Mouse (Mus musculus): ENCODE results near the gene Fam161a. TPM values are rescaled to one million over a fixed set of nuclear protein-coding genes. Genes with fewer than 3 reads are reported as not detected.

Gene Fam161a
- polyA plus RNA-seq (2015; fragmentation: Nextera tagmentation; extraction: Ambion mirVana) = 3.6 and 3.7 TPM in 2 replicates

DNA sequence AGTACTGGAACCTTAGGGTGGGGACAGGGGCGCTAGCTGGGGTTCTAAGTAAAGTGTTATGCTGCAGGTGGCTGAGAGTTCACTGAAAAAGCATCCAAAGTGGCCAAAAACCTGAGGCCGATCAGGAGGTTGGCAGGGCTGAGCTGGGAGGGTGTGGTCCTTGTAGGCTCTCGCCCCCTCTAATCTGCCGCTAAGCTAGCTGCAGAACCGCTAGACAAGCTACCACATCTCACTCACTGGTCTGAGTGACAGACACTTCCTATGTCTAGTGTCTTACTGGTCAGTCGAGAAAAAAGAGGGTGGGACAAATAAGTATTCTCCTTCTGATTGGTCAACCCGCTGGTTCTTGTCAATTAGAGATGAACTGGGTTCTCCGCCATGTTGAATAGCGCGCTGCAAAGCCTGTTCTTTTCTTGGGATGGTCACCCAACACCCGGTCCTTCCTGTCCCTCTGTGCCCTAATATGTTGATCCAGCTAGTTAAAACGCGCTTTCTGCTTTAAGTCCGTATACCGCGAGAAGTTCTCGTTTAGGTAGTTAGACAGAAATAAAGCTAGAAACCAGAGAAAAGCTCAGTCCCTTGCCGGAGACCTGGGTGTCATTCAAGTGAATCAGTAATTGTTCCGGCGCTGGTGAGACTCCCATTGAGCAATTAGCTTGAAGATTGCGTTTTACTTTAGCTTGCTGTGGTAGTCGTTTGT lies at the start of gene Fam161a:
Gene Fam161a, plus strand, starts transcription at position 51 of the 700 bp plus-strand sequence.
- WGBS = under 1% methylated on average over 22 of the region's 22 CpGs
- Histone ChIP-seq H3K4me3 (peak within 1 kb of the TSS; percentile 59), H3K9me3 (no peaks in the 10 kb centered on the region), H3K4me1 (no peaks in the 10 kb centered on the region), H3K27ac (peak within 1 kb of the TSS; percentile 86), H3K9ac (peak within 1 kb of the TSS; percentile 81), H3K4me2 (peak within 1 kb of the TSS; percentile 76), H3K27me3 (no peaks in the 10 kb centered on the region), H3K36me3 (peaks cover 19% of the 10 kb centered on the region)
- peak; percentile 86 for ATAC-seq (ENCODE audit: insufficient number of reproducible peaks, insufficient read depth, low FRiP score, low TSS enrichment, low read depth)

DNA sequence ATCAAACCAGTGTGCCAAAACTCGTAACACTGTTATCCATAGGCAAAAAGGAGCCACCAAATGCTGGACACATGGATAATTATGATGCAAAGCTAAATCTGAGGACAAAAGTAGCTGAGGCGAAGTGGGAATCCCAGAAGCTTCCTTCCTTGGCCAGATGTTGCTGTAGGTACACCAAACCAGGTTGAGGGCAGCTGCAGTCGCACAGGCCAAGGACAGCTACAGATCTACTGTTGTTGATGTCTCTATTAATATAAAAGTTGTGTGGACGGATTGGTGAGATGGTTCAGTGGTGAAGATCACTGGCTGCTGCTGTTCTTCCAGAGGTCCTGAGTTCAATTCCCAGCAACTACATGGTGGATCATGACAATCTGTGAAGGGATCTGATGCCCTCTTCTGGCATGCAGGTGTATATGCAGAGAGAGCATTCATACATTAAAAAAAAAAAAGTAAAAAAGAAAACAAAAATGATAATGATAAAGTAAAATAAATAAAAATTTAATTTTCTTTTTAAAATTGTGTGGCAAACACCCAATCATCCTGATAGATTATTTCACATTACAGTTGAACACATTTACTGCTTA lies 49.4 kb upstream of the Fam161a start:
- ATAC-seq (ENCODE audit: insufficient number of reproducible peaks, insufficient read depth, low FRiP score, low TSS enrichment, low read depth) = no peak
- no peaks in the 10 kb centered on the region for H3K27me3 ChIP-seq
- H3K4me3 ChIP-seq = no peak overlapping the region
- no peaks in the 10 kb centered on the region for H3K9me3 ChIP-seq
- no peak overlapping the region for H3K27ac ChIP-seq
- H3K4me2 ChIP-seq = no peak overlapping the region
- H3K9ac ChIP-seq = no peak overlapping the region
- WGBS = 91% methylated on average over 4 of the region's 4 CpGs
- no peaks in the 10 kb centered on the region for H3K4me1 ChIP-seq
- peaks cover 13% of the 10 kb centered on the region for H3K36me3 ChIP-seq

DNA sequence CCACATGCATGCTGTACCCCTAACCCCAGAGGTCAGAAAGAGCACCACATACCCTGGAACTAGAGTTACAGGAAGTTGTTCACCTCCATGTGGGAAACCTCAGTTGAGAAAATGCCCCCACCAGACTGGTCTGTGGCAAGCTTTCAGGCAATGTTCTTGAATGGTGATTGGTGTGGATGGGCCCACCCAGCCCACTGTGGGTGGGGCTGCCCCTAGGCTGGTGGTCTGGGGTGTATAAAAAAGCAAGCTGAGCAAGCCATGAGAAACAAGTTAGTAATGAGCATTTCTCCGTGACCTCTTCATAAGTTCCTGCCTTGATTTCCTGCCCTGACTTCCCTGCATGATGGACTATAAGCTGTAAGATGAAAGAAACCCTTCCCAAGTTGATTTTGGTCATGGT lies 45.2 kb upstream of the Fam161a start:
- Histone ChIP-seq H3K36me3 (peaks cover 6% of the 10 kb centered on the region), H3K9ac (no peak overlapping the region), H3K4me2 (no peak overlapping the region), H3K4me3 (no peak overlapping the region), H3K27me3 (no peaks in the 10 kb centered on the region), H3K27ac (no peak overlapping the region), H3K4me1 (peaks cover 7% of the 10 kb centered on the region), H3K9me3 (peaks cover 5% of the 10 kb centered on the region; the same call in 1 of the 2 replicates)
- WGBS = 75% methylated on average over 1 of the region's 1 CpGs
- ATAC-seq (ENCODE audit: insufficient number of reproducible peaks, insufficient read depth, low FRiP score, low TSS enrichment, low read depth) = no peak

DNA sequence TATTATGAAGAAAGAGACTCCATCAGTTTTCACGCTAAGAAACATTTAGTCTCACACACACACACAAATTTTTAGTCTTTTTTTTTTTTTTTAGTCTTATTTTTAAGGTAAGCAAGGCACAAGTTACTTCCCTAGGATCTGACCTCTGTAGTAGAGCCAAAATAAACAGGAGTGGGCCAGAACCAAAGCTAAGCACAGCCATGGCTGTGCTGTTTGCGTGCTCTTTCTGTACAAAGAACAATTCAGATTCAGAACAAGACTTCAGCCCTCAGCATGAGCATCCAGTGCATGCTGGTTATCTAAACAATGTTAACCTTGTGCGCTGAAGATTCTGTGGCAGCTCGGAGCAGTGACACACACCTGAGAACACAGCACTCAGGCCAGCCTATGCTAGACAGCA lies 42.9 kb upstream of the Fam161a start:
- 72% methylated on average over 4 of the region's 4 CpGs for WGBS
- no peak for ATAC-seq (ENCODE audit: insufficient number of reproducible peaks, insufficient read depth, low FRiP score, low TSS enrichment, low read depth)

DNA sequence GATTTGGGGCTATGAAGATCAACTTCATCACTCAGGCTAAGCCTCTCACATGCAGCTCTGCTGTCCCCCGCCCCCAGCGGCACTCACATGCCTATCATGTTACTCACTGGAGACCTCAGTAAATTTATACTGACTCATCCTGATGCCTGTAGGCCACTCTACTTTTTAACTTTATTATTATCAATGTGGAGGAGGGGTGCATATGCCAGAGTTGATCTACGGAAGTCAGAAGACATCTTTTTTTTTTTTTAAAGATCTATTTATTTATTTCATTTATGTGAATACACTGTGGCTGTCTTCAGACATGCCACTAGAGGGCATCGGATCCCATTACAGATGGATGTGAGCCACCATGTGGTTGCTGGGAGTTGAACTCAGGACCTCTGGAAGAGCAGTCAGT lies 41.8 kb upstream of the Fam161a start:
- H3K9ac ChIP-seq = no peak overlapping the region
- no peak overlapping the region for H3K4me3 ChIP-seq
- H3K9me3 ChIP-seq = peaks cover 10% of the 10 kb centered on the region; the same call in 1 of the 2 replicates
- peaks cover 15% of the 10 kb centered on the region for H3K36me3 ChIP-seq
- H3K4me1 ChIP-seq = peaks cover 7% of the 10 kb centered on the region
- H3K4me2 ChIP-seq = no peak overlapping the region
- no peaks in the 10 kb centered on the region for H3K27me3 ChIP-seq
- WGBS = 57% methylated on average over 4 of the region's 4 CpGs
- no peak overlapping the region for H3K27ac ChIP-seq
- no peak for ATAC-seq (ENCODE audit: insufficient number of reproducible peaks, insufficient read depth, low FRiP score, low TSS enrichment, low read depth)

More for the DNA sequence above, 42.9 kb upstream of the Fam161a start:
- Histone ChIP-seq H3K27me3 (no peaks in the 10 kb centered on the region), H3K9me3 (peaks cover 10% of the 10 kb centered on the region; the same call in 1 of the 2 replicates), H3K9ac (no peak overlapping the region), H3K4me3 (no peak overlapping the region), H3K27ac (no peak overlapping the region), H3K36me3 (peaks cover 14% of the 10 kb centered on the region), H3K4me1 (peaks cover 7% of the 10 kb centered on the region), H3K4me2 (no peak overlapping the region)

DNA sequence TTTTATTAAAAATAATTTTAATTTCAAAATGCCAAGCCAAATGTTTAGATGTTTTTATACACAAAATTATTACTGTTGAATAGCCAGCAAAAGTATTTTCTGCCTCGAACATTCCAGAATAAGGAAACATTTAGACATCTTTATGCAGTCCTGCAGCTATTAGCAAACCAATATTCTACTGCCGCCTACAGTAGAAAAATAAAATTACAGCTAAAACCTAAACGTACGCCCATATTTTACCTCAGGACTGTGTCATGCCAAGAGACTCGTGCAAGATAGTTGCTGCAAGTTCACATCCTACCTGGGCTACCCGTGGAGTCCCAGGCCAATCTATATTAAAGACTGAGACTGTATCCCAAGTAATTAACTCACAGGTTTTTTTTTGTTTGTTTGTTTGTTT lies 37.8 kb upstream of the Fam161a start:
- Histone ChIP-seq H3K9me3 (peaks cover 42% of the 10 kb centered on the region), H3K4me2 (no peak overlapping the region), H3K4me3 (no peak overlapping the region), H3K27me3 (no peaks in the 10 kb centered on the region), H3K4me1 (peaks cover 6% of the 10 kb centered on the region; the same call in 1 of the 2 replicates), H3K36me3 (peaks cover 46% of the 10 kb centered on the region), H3K9ac (no peak overlapping the region), H3K27ac (no peak overlapping the region)
- 53% methylated on average over 6 of the region's 6 CpGs for WGBS
- no peak for ATAC-seq (ENCODE audit: insufficient number of reproducible peaks, insufficient read depth, low FRiP score, low TSS enrichment, low read depth)

DNA sequence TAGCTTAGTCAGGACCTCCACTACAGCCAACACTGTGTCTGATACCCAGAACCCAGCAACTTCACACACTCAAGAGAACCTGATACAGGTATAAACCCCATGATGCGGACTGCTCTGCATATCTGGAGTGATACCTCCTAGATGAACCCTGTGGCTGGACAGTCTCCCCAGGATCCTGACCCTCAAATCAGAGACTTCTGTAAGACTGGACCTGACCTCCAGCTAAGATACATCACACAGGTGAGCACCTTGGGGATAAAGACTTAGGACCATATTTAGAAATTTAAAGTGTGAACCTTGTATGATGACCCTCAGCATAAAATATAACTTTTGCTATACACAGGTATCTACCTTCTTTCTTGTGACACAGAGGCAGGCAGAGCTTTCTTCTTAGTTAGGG lies 36.8 kb upstream of the Fam161a start:
- WGBS = 96% methylated on average over 1 of the region's 1 CpGs
- H3K4me3 ChIP-seq = no peak overlapping the region

DNA sequence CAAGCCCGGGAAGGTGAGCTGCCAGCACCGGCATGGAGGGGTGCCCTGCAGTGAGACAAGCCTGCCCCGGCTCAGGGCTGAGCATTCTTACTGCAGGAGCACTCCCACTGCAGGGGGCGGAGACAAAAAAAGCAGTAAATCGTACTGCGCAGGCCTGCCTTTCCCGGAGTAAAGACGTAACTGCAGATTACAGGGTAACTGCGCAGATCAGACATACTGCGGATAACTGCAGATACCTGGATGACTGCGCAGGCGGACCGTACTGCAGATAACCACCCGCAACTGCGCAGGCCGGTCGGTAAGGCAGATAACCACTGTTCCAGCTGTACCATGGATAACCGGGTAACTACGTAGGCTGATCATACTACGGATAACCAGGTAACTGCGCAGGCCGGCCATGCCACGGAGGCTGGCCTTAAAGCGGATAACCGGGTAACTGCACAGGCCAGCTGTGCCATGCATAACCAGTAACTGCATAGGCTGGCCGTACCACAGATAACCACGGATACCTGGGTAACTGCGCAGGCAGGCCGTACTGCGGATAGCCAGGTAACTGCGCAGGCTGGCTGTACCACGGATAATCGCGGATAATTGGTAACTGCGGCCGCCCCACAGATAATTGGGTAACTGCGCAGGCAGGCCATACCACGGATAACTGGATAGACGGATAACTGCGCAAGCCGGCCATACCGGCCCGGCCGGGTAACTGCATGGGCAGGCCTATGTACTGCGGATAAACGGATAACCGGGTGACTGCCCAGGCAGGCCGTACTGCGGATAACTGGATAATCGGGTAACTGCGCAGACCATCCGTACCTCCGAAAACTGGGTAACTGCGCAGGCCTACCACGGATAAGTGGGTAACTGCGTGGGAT lies 35.3 kb upstream of the Fam161a start, which contains the start of gene Zrsr1:
Gene Zrsr1, plus strand, starts transcription at position 171 of the 875 bp plus-strand sequence.
- Histone ChIP-seq H3K36me3 (peaks cover 55% of the 10 kb centered on the region), H3K9ac (peak within 1 kb of the TSS; percentile 74), H3K4me3 (peak within 1 kb of the TSS; percentile 60), H3K4me2 (peak within 1 kb of the TSS; percentile 68), H3K9me3 (peaks cover 37% of the 10 kb centered on the region), H3K27ac (peak within 1 kb of the TSS; percentile 78), H3K27me3 (no peaks in the 10 kb centered on the region), H3K4me1 (peaks cover 17% of the 10 kb centered on the region)
- WGBS = 50% methylated on average over 56 of the region's 56 CpGs
- peak; percentile 83 for ATAC-seq (ENCODE audit: insufficient number of reproducible peaks, insufficient read depth, low FRiP score, low TSS enrichment, low read depth)

More for the DNA sequence above, 36.8 kb upstream of the Fam161a start:
- no peak overlapping the region for H3K4me2 ChIP-seq
- peaks cover 9% of the 10 kb centered on the region for H3K4me1 ChIP-seq
- H3K36me3 ChIP-seq = peaks cover 49% of the 10 kb centered on the region
- no peak overlapping the region for H3K27ac ChIP-seq
- ATAC-seq (ENCODE audit: insufficient number of reproducible peaks, insufficient read depth, low FRiP score, low TSS enrichment, low read depth) = no peak
- H3K9me3 ChIP-seq = peaks cover 42% of the 10 kb centered on the region
- no peak overlapping the region for H3K9ac ChIP-seq
- H3K27me3 ChIP-seq = no peaks in the 10 kb centered on the region

DNA sequence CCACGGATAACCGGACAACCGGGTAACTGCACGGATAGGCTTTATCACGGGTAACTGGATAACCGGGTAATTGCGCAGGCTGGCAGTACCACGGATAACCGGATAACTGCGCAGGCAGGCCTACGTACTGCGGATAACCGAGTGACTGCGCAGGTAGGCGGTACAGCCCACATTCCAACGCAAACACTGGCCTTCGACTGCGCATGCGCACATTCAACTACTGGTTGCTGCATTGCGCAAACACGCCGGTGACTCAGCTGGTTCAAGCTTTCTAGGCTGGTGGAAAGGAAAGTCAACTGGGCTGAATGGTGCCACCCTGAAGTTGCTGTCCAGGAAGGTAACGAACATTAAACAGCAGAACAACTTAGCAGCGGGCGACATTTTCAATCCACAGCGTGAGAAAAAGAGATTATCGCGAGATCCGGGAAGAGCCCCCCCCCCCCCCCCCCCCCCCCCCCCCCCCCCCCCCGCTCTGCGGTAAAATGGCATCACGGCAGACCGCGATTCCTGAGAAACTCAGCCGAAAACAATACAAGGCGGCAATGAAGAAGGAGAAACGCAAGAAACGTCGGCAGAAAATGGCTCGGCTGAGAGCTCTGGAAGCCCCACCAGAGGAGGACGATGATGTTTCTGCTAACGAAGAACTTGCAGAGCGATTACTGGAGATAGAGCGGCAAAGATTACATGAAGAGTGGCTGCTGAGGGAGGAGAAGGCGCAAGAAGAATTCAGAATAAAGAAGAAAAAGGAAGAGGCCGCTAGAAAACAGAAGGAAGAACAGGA lies 34.4 kb upstream of the Fam161a start:
- peaks cover 17% of the 10 kb centered on the region for H3K4me1 ChIP-seq
- no peaks in the 10 kb centered on the region for H3K27me3 ChIP-seq
- H3K9me3 ChIP-seq = peaks cover 32% of the 10 kb centered on the region
- peak; percentile 65; the same call in 1 of the 2 replicates for ATAC-seq (ENCODE audit: insufficient number of reproducible peaks, insufficient read depth, low FRiP score, low TSS enrichment, low read depth)
- peak overlapping the region; percentile 78 for H3K27ac ChIP-seq
- peaks cover 56% of the 10 kb centered on the region for H3K36me3 ChIP-seq
- H3K4me2 ChIP-seq = peak overlapping the region; percentile 68
- peak overlapping the region; percentile 74 for H3K9ac ChIP-seq
- WGBS = 55% methylated on average over 44 of the region's 46 CpGs
- H3K4me3 ChIP-seq = peak overlapping the region; percentile 60

DNA sequence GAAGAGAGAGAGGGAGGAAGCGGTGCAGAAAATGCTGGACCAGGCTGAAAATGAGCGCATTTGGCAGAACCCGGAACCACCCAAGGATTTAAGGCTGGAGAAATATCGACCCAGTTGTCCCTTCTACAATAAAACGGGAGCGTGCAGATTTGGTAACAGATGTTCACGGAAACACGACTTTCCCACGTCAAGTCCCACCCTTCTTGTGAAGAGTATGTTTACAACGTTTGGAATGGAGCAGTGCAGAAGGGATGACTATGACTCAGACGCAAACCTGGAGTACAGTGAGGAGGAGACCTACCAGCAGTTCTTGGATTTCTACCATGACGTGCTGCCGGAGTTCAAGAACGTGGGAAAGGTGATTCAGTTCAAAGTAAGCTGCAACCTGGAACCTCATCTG lies 33.7 kb upstream of the Fam161a start:
- peak overlapping the region; percentile 71 for H3K27ac ChIP-seq
- peaks cover 21% of the 10 kb centered on the region for H3K4me1 ChIP-seq
- H3K9ac ChIP-seq = peak overlapping the region; percentile 71
- WGBS = 51% methylated on average over 14 of the region's 14 CpGs
- H3K36me3 ChIP-seq = peaks cover 61% of the 10 kb centered on the region
- H3K4me3 ChIP-seq = peak overlapping the region; percentile 60
- no peak for ATAC-seq (ENCODE audit: insufficient number of reproducible peaks, insufficient read depth, low FRiP score, low TSS enrichment, low read depth)
- H3K9me3 ChIP-seq = peaks cover 32% of the 10 kb centered on the region
- peak overlapping the region; percentile 57 for H3K4me2 ChIP-seq
- no peaks in the 10 kb centered on the region for H3K27me3 ChIP-seq

DNA sequence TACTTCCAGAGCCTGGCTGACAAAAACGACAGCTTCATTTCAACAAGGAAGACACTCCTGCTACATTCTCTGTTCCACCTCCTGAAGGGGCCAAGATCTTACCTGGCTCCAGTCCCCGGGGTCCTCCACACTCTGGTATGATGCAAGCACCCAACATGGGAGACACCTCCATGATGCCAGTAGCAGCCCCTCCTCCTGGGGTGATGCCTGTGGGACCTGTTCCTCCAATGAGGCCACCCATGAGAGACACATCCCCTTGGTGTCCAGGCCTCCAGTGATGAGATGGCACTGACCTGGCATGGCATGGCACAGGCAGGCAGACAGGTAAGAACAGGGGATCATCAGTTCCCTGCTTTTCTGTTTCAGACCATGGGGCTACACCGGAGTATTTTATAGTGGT lies 29.1 kb upstream of the Fam161a start:
- no peak overlapping the region for H3K4me2 ChIP-seq
- WGBS = 90% methylated on average over 3 of the region's 3 CpGs
- no peak overlapping the region for H3K9ac ChIP-seq
- H3K4me1 ChIP-seq = peaks cover 38% of the 10 kb centered on the region
- peaks cover 41% of the 10 kb centered on the region for H3K36me3 ChIP-seq
- H3K9me3 ChIP-seq = peaks cover 11% of the 10 kb centered on the region
- no peak overlapping the region for H3K4me3 ChIP-seq
- no peaks in the 10 kb centered on the region for H3K27me3 ChIP-seq
- no peak overlapping the region for H3K27ac ChIP-seq
- ATAC-seq (ENCODE audit: insufficient number of reproducible peaks, insufficient read depth, low FRiP score, low TSS enrichment, low read depth) = no peak
